Mouse (Mus musculus): ENCODE measurements around the gene Arg1. TPM values are rescaled to one million over a fixed set of nuclear protein-coding genes. Genes with fewer than 3 reads are reported as not detected.

Gene Arg1
- polyA plus RNA-seq, 1 experiment: 0.62 TPM

- TF ChIP-seq CTCF (IDR thresholded peaks at IDR 0.05; ENCODE audit: borderline replicate concordance, extremely low read depth, insufficient read depth, insufficient read length) (no peak), POLR2A (IDR thresholded peaks at IDR 0.05; ENCODE audit: borderline replicate concordance, extremely low read depth, insufficient read depth, insufficient read length, poor library complexity, severe bottlenecking) (no peak)
- no peak for DNase-seq (ENCODE audit: low read depth)
Observed at GRCm38 (mm10) chr10:24905627-24906026, 21.7 kb downstream of the Arg1 start.

- TF ChIP-seq CTCF (IDR thresholded peaks at IDR 0.05; ENCODE audit: borderline replicate concordance, extremely low read depth, insufficient read depth, insufficient read length) (peak; percentile 11; the same call in 1 of the 2 replicates), POLR2A (IDR thresholded peaks at IDR 0.05; ENCODE audit: borderline replicate concordance, extremely low read depth, insufficient read depth, insufficient read length, poor library complexity, severe bottlenecking) (no peak)
- no peak for DNase-seq (ENCODE audit: low read depth)
Observed at GRCm38 (mm10) chr10:24895927-24896326, 31.4 kb downstream of the Arg1 start.

- DNase-seq (ENCODE audit: low read depth): no peak
- TF ChIP-seq POLR2A (IDR thresholded peaks at IDR 0.05; ENCODE audit: borderline replicate concordance, extremely low read depth, insufficient read depth, insufficient read length, poor library complexity, severe bottlenecking) (no peak), CTCF (IDR thresholded peaks at IDR 0.05; ENCODE audit: borderline replicate concordance, extremely low read depth, insufficient read depth, insufficient read length) (no peak)
Observed at GRCm38 (mm10) chr10:24888343-24888742, 38.9 kb downstream of the Arg1 start.

- peak; percentile 24 for DNase-seq (ENCODE audit: low read depth)
- TF ChIP-seq POLR2A (IDR thresholded peaks at IDR 0.05; ENCODE audit: borderline replicate concordance, extremely low read depth, insufficient read depth, insufficient read length, poor library complexity, severe bottlenecking): no peak
- peak; percentile 57 for TF ChIP-seq CTCF (IDR thresholded peaks at IDR 0.05; ENCODE audit: borderline replicate concordance, extremely low read depth, insufficient read depth, insufficient read length)
Observed at GRCm38 (mm10) chr10:24886008-24886407, 41.3 kb downstream of the Arg1 start.

DNA sequence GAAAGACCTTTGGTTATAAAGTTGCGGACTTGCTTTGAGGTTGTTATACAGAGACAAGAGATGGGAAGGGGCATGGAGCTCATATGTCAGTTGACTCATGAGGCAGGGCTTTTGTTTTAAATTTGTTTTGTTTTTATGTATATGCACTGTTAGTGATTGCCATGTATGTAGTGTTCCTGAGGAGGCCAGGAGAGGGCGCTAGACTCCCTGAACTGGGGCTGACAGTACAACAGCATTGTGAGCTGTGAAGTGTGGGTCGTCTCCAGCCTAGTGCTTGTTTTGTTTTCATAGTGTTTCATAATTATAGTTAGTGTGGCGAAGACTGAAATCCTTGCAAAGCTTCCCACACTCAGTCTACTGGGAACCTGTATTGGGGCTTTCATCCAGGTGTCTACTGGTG is 53.7 kb downstream of the Arg1 start:
- DNase-seq (ENCODE audit: low read depth): no peak
- TF ChIP-seq CTCF (IDR thresholded peaks at IDR 0.05; ENCODE audit: borderline replicate concordance, extremely low read depth, insufficient read depth, insufficient read length): peak; percentile 31; the same call in 1 of the 2 replicates
- TF ChIP-seq POLR2A (IDR thresholded peaks at IDR 0.05; ENCODE audit: borderline replicate concordance, extremely low read depth, insufficient read depth, insufficient read length, poor library complexity, severe bottlenecking): no peak

- TF ChIP-seq POLR2A (IDR thresholded peaks at IDR 0.05; ENCODE audit: borderline replicate concordance, extremely low read depth, insufficient read depth, insufficient read length, poor library complexity, severe bottlenecking) (peak; percentile 23; the same call in 1 of the 2 replicates), CTCF (IDR thresholded peaks at IDR 0.05; ENCODE audit: borderline replicate concordance, extremely low read depth, insufficient read depth, insufficient read length) (peak; percentile 96)
Observed at GRCm38 (mm10) chr10:24869760-24870290, 57.5 kb downstream of the Arg1 start, which contains the start of gene Med23. TSS of gene Med23 (plus strand) at chr10:24869986.

More at GRCm38 (mm10) chr10:24869760-24870290, 57.5 kb downstream of the Arg1 start, which contains the start of gene Med23:
- peak; percentile 99 for DNase-seq (ENCODE audit: low read depth)

Other genes with a start within 250 kb of the Arg1 start
- 0.74 and 2.4 TPM in 2 replicates for gene Enpp1, start 215.3 kb downstream of the Arg1 start, polyA plus RNA-seq (2012; rRNA removed)
- gene Enpp3, start 84.7 kb downstream of the Arg1 start, polyA plus RNA-seq (2012; rRNA removed): 1.7 and 2.7 TPM in 2 replicates
- gene Med23, start 57.5 kb downstream of the Arg1 start, polyA plus RNA-seq (2012; rRNA removed): 51.8 and 56.1 TPM in 2 replicates

Measured in brain, embryonic 14.5 days (tissue).